Mouse (Mus musculus) kidney, embryonic 14.5 days (tissue): ENCODE data around the gene Eef1a1. TPM values are rescaled to one million over a fixed set of nuclear protein-coding genes. Genes with fewer than 3 reads are reported as not detected.
A peak's percentile ranks its signal among the peaks of the same experiment; 100 is the strongest.

Experiments used
- ATAC-seq: fragments of 200-750 bp; cut with Nextera tagmentation; 2 replicates; pipeline ENCODE4 v1.8.0; 2017; ENCODE audit warnings: moderate number of reproducible peaks, mild to moderate bottlenecking, moderate TSS enrichment, moderate library complexity; ENCODE audit not compliant: low FRiP score, low TSS enrichment
- H3K27ac ChIP-seq: fragments of 300-500 bp; sonication (generic); 2 replicates; pipeline ENCODE4 v1.5.1; 2014; ENCODE audit warnings: low read depth, mild to moderate bottlenecking, low read length, moderate library complexity, mixed read lengths
- H3K27me3 ChIP-seq: fragments of 300-500 bp; sonication (generic); 2 replicates; pipeline ENCODE4 v1.6.1; 2014; ENCODE audit warnings: mild to moderate bottlenecking, low read length; ENCODE audit not compliant: control insufficient read depth, insufficient read depth
- H3K36me3 ChIP-seq: fragments of 300-500 bp; sonication (generic); 2 replicates; pipeline ENCODE4 v1.6.1; 2014; ENCODE audit warnings: low read length, mixed read lengths; ENCODE audit not compliant: control insufficient read depth, insufficient read depth
- H3K4me1 ChIP-seq: fragments of 300-500 bp; sonication (generic); 2 replicates; pipeline ENCODE4 v1.6.1; 2014; ENCODE audit warnings: low read length, mixed read lengths; ENCODE audit not compliant: control insufficient read depth, insufficient read depth
- H3K4me2 ChIP-seq: fragments of 300-500 bp; sonication (generic); replicated peaks from 2 replicates; pipeline ENCODE4 v1.6.1; 2014; ENCODE audit warnings: low read depth, mild to moderate bottlenecking, low read length
- H3K4me3 ChIP-seq: fragments of 300-500 bp; sonication (generic); 2 replicates; pipeline ENCODE4 v1.5.1; 2014; ENCODE audit warnings: mild to moderate bottlenecking, low read length
- H3K9ac ChIP-seq: fragments of 300-500 bp; sonication (generic); 2 replicates; pipeline ENCODE4 v1.6.1; 2014; ENCODE audit warnings: low read depth, mild to moderate bottlenecking, low read length, moderate library complexity
- H3K9me3 ChIP-seq: fragments of 300-500 bp; sonication (generic); 2 replicates; pipeline ENCODE4 v1.6.1; 2016; ENCODE audit warnings: low read length; ENCODE audit not compliant: control insufficient read depth
- WGBS: fragments of 180-500 bp; shearing (Covaris S2); extraction: QIAGEN DNeasy Blood & Tissue Kit; methylation state at CpG from one replicate; pipeline ENCODE4 v1.1.7; 2014; 5-methylcytosine and 5-hydroxymethylcytosine counted together
- polyA plus RNA-seq: library from polyadenylated mRNA; unstranded; fragments of >200 nt; fragmentation: Nextera tagmentation; extraction: Ambion mirVana; gene quantifications from 2 replicates; pipeline ENCODE4 v1.2.1, GENCODE M21; 2014

Eef1a1 gene
- polyA plus RNA-seq: 5,322 and 6,193 TPM in 2 replicates

GRCm38 (mm10) chr9:78488890-78489420, at the start of gene Eef1a1:
TSS of gene Eef1a1 (minus strand) at chr9:78489151.
- Histone ChIP-seq H3K4me3 (peak within 1 kb of the TSS; percentile 39), H3K4me1 (no peaks in the 10 kb centered on the region), H3K9ac (peak within 1 kb of the TSS; percentile 47; the same call in 1 of the 2 replicates), H3K4me2 (peak within 1 kb of the TSS; percentile 48), H3K27me3 (no peaks in the 10 kb centered on the region), H3K9me3 (no peaks in the 10 kb centered on the region), H3K27ac (peak within 1 kb of the TSS; percentile 18; the same call in 1 of the 2 replicates), H3K36me3 (no peaks in the 10 kb centered on the region)
- ATAC-seq: peak; percentile 81
- WGBS: under 1% methylated on average over 18 of the region's 20 CpGs

- Histone ChIP-seq H3K9me3 (no peaks in the 10 kb centered on the region), H3K27me3 (no peaks in the 10 kb centered on the region), H3K4me1 (no peaks in the 10 kb centered on the region), H3K4me2 (no peak overlapping the region), H3K27ac (no peak overlapping the region), H3K9ac (no peak overlapping the region), H3K36me3 (no peaks in the 10 kb centered on the region), H3K4me3 (no peak overlapping the region)
- ATAC-seq: 0 out of 2 replicates have a peak, but pooled peaks have one; percentile 34
- WGBS: 38% methylated on average over 6 of the region's 6 CpGs
Measured at GRCm38 (mm10) chr9:78538421-78538820, 49.5 kb upstream of the Eef1a1 start.

GRCm38 (mm10) chr9:78537154-78537873, 48.4 kb upstream of the Eef1a1 start:
- Histone ChIP-seq H3K9me3 (no peaks in the 10 kb centered on the region), H3K27me3 (no peaks in the 10 kb centered on the region), H3K9ac (no peak overlapping the region), H3K4me3 (no peak overlapping the region), H3K27ac (no peak overlapping the region), H3K36me3 (no peaks in the 10 kb centered on the region), H3K4me2 (no peak overlapping the region), H3K4me1 (peaks cover 4% of the 10 kb centered on the region; the same call in 1 of the 2 replicates)
- WGBS: 89% methylated on average over 9 of the region's 9 CpGs
- ATAC-seq: no peak

GRCm38 (mm10) chr9:78534606-78535005, 45.7 kb upstream of the Eef1a1 start:
- no peak overlapping the region for H3K27ac ChIP-seq
- 93% methylated on average over 7 of the region's 7 CpGs for WGBS
- no peaks in the 10 kb centered on the region for H3K27me3 ChIP-seq
- no peak overlapping the region for H3K9ac ChIP-seq
- no peak for ATAC-seq
- H3K36me3 ChIP-seq: no peaks in the 10 kb centered on the region
- peaks cover 9% of the 10 kb centered on the region; the same call in 1 of the 2 replicates for H3K4me1 ChIP-seq
- H3K4me2 ChIP-seq: no peak overlapping the region
- no peaks in the 10 kb centered on the region for H3K9me3 ChIP-seq
- no peak overlapping the region for H3K4me3 ChIP-seq

GRCm38 (mm10) chr9:78533296-78533935, 44.5 kb upstream of the Eef1a1 start:
- Histone ChIP-seq H3K4me3 (no peak overlapping the region), H3K4me1 (peaks cover 9% of the 10 kb centered on the region; the same call in 1 of the 2 replicates), H3K36me3 (no peaks in the 10 kb centered on the region), H3K4me2 (no peak overlapping the region), H3K27me3 (no peaks in the 10 kb centered on the region), H3K9ac (no peak overlapping the region), H3K27ac (no peak overlapping the region), H3K9me3 (no peaks in the 10 kb centered on the region)
- no peak; the same call in 1 of the 2 replicates for ATAC-seq
- WGBS: 72% methylated on average over 18 of the region's 18 CpGs

- ATAC-seq: no peak; the same call in 1 of the 2 replicates
- Histone ChIP-seq H3K4me2 (no peak overlapping the region; the same call in 1 of the 2 replicates), H3K9ac (no peak overlapping the region), H3K4me1 (peaks cover 9% of the 10 kb centered on the region; the same call in 1 of the 2 replicates), H3K36me3 (no peaks in the 10 kb centered on the region), H3K27me3 (no peaks in the 10 kb centered on the region), H3K27ac (peak overlapping the region; percentile 59; the same call in 1 of the 2 replicates), H3K4me3 (no peak overlapping the region), H3K9me3 (no peaks in the 10 kb centered on the region)
- 32% methylated on average over 9 of the region's 9 CpGs for WGBS
Measured at GRCm38 (mm10) chr9:78532341-78532819, 43.4 kb upstream of the Eef1a1 start.

GRCm38 (mm10) chr9:78531816-78532215, 42.9 kb upstream of the Eef1a1 start:
- H3K4me3 ChIP-seq: no peak overlapping the region
- H3K9ac ChIP-seq: no peak overlapping the region; the same call in 1 of the 2 replicates
- H3K4me2 ChIP-seq: 0 out of 2 replicates have a peak overlapping the region, but pooled peaks have one; percentile 8
- H3K36me3 ChIP-seq: no peaks in the 10 kb centered on the region
- H3K27ac ChIP-seq: peak overlapping the region; percentile 59; the same call in 1 of the 2 replicates
- no peak for ATAC-seq
- H3K4me1 ChIP-seq: peaks cover 9% of the 10 kb centered on the region; the same call in 1 of the 2 replicates
- H3K9me3 ChIP-seq: no peaks in the 10 kb centered on the region
- no peaks in the 10 kb centered on the region for H3K27me3 ChIP-seq
- WGBS: 50% methylated on average over 5 of the region's 5 CpGs

- Histone ChIP-seq H3K9ac (peak overlapping the region; percentile 63), H3K4me3 (peak overlapping the region; percentile 52), H3K4me2 (peak overlapping the region; percentile 79), H3K9me3 (no peaks in the 10 kb centered on the region), H3K4me1 (peaks cover 9% of the 10 kb centered on the region; the same call in 1 of the 2 replicates), H3K36me3 (no peaks in the 10 kb centered on the region), H3K27me3 (no peaks in the 10 kb centered on the region), H3K27ac (peak overlapping the region; percentile 90)
- peak; percentile 61; the same call in 1 of the 2 replicates for ATAC-seq
- WGBS: 3% methylated on average over 16 of the region's 16 CpGs
Measured at GRCm38 (mm10) chr9:78527767-78528381, 38.9 kb upstream of the Eef1a1 start.
